Mouse (Mus musculus) bone marrow macrophage, adult 2 months (primary cell): ENCODE measurements around the gene Gm10198. TPM values are rescaled to one million over a fixed set of nuclear protein-coding genes. Genes with fewer than 3 reads are reported as not detected.

Source experiments
- H3K27ac ChIP-seq: 2 replicates; pipeline ENCODE4 v1.5.1; 2012; ENCODE audit warnings: low read depth, low read length; ENCODE audit not compliant: insufficient read depth
- H3K4me1 ChIP-seq: 2 replicates; pipeline ENCODE4 v1.6.1; 2012; ENCODE audit warnings: low read length; ENCODE audit not compliant: control insufficient read depth, insufficient read depth
- H3K4me3 ChIP-seq: 2 replicates; pipeline ENCODE4 v1.5.1; 2012; ENCODE audit warnings: mild to moderate bottlenecking, low read length, moderate library complexity; ENCODE audit not compliant: insufficient read depth
- CTCF ChIP-seq: IDR thresholded peaks from 2 replicates; pipeline ENCODE4 v1.5.1; 2012; ENCODE audit warnings: low read depth, mild to moderate bottlenecking, low read length, moderate library complexity
- POLR2A ChIP-seq: IDR thresholded peaks from 2 replicates; pipeline ENCODE4 v1.6.1; 2012; ENCODE audit warnings: mild to moderate bottlenecking, low read depth, low read length, borderline replicate concordance
- polyA plus RNA-seq: library from polyadenylated mRNA; stranded (reverse); fragments of >200 nt; gene quantifications from 2 replicates; pipeline ENCODE4 v1.2.4, GENCODE M21; 2012; ENCODE audit not compliant: missing spikeins, insufficient read depth, insufficient read length

Gm10198 gene
- polyA plus RNA-seq, 1 experiment: not detected

- H3K4me1 ChIP-seq: no peaks in the 10 kb centered on the region
- no peak overlapping the region for H3K27ac ChIP-seq
- no peak for TF ChIP-seq POLR2A
- no peak for TF ChIP-seq CTCF
Observed at GRCm38 (mm10) chr13:111580054-111580453, 12.5 kb upstream of the Gm10198 start.

GRCm38 (mm10) chr13:111598111-111598510 lies 5.5 kb downstream of the Gm10198 start:
- no peaks in the 10 kb centered on the region for H3K4me1 ChIP-seq
- no peak overlapping the region for H3K27ac ChIP-seq
- TF ChIP-seq POLR2A: no peak
- TF ChIP-seq CTCF: no peak
- no peak overlapping the region for H3K4me3 ChIP-seq

More at GRCm38 (mm10) chr13:111580054-111580453, 12.5 kb upstream of the Gm10198 start:
- H3K4me3 ChIP-seq: no peak overlapping the region

GRCm38 (mm10) chr13:111601383-111601782 lies 8.8 kb downstream of the Gm10198 start:
- no peak for TF ChIP-seq POLR2A
- no peak for TF ChIP-seq CTCF
- H3K27ac ChIP-seq: no peak overlapping the region
- H3K4me1 ChIP-seq: no peaks in the 10 kb centered on the region
- H3K4me3 ChIP-seq: no peak overlapping the region

GRCm38 (mm10) chr13:111604826-111605225 lies 12.2 kb downstream of the Gm10198 start:
- Histone ChIP-seq H3K4me3 (no peak overlapping the region), H3K27ac (no peak overlapping the region), H3K4me1 (no peaks in the 10 kb centered on the region)
- no peak for TF ChIP-seq CTCF

- no peak overlapping the region for H3K27ac ChIP-seq
- TF ChIP-seq CTCF: no peak
- no peak for TF ChIP-seq POLR2A
- H3K4me1 ChIP-seq: no peaks in the 10 kb centered on the region
- no peak overlapping the region for H3K4me3 ChIP-seq
Observed at GRCm38 (mm10) chr13:111616168-111617125, 23.9 kb downstream of the Gm10198 start.

GRCm38 (mm10) chr13:111620433-111620832 lies 27.8 kb downstream of the Gm10198 start:
- no peak for TF ChIP-seq CTCF
- TF ChIP-seq POLR2A: no peak
- H3K27ac ChIP-seq: no peak overlapping the region
- H3K4me3 ChIP-seq: no peak overlapping the region
- no peaks in the 10 kb centered on the region for H3K4me1 ChIP-seq

- H3K27ac ChIP-seq: no peak overlapping the region
- TF ChIP-seq POLR2A: no peak
- no peak for TF ChIP-seq CTCF
Observed at GRCm38 (mm10) chr13:111622425-111622824, 29.8 kb downstream of the Gm10198 start.

GRCm38 (mm10) chr13:111623112-111623511 lies 30.5 kb downstream of the Gm10198 start:
- TF ChIP-seq CTCF: no peak
- TF ChIP-seq POLR2A: no peak
- Histone ChIP-seq H3K4me1 (no peaks in the 10 kb centered on the region), H3K4me3 (no peak overlapping the region), H3K27ac (no peak overlapping the region)

More at GRCm38 (mm10) chr13:111622425-111622824, 29.8 kb downstream of the Gm10198 start:
- Histone ChIP-seq H3K4me3 (no peak overlapping the region), H3K4me1 (no peaks in the 10 kb centered on the region)

- H3K4me1 ChIP-seq: no peaks in the 10 kb centered on the region
- no peak overlapping the region for H3K4me3 ChIP-seq
- TF ChIP-seq POLR2A (no peak), CTCF (no peak)
- no peak overlapping the region for H3K27ac ChIP-seq
Observed at GRCm38 (mm10) chr13:111624115-111624514, 31.5 kb downstream of the Gm10198 start.

GRCm38 (mm10) chr13:111634163-111635160 lies 41.9 kb downstream of the Gm10198 start:
- Histone ChIP-seq H3K27ac (no peak overlapping the region), H3K4me3 (no peak overlapping the region), H3K4me1 (peaks cover 3% of the 10 kb centered on the region; the same call in 1 of the 2 replicates)
- TF ChIP-seq POLR2A: no peak
- no peak for TF ChIP-seq CTCF
